Mouse (Mus musculus) telencephalon, adult 2 months (tissue): ENCODE measurements around the gene Zic3.

Experiments
- DNase-seq: peaks from one replicate; pipeline ENCODE4 v3.0.0-alpha.2; 2011; ENCODE audit warnings: low read depth, low spot score

The Zic3 gene

DNA sequence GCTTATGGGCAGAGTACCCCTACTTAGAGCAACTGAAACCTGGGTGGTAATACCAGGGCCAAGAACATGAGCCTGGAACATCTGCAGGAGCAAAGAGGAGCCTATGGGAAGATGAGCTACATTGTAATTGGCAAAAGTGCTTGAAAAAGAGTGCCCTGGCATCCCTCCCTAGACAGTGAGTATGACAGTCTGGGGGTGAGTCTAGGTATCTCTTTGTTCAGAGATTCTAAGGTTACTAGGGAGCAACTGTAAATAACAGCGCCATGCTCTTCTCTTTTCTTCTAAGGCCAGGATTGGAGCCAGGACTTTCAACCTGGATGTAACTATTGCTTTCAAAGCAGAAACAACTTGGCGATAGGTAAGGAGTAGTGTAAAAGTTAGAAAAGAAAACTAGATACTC lies at the start of gene Zic3:
Gene Zic3, plus strand, starts transcription at position 301 of the 400 bp plus-strand sequence.
- DNase-seq = no peak

DNA sequence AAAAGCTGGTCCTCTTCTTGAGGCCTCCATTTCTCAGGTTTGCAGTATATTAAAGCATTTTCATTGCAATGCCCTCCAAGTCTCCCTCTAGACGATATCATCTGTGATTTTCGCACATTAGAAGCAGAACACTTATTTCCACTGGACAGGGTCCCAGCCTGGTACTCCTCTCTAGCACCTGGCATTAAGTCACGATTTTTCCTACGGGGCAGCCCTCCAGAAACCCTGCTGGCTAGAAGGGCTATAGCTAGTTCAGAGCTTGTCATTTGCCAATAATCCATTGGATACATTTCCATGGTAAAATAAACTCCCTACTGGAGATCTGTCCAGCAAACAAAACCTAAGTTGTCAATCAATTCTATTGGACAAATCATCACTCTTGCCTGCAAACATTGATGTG lies 40.1 kb upstream of the Zic3 start:
- DNase-seq = no peak

DNA sequence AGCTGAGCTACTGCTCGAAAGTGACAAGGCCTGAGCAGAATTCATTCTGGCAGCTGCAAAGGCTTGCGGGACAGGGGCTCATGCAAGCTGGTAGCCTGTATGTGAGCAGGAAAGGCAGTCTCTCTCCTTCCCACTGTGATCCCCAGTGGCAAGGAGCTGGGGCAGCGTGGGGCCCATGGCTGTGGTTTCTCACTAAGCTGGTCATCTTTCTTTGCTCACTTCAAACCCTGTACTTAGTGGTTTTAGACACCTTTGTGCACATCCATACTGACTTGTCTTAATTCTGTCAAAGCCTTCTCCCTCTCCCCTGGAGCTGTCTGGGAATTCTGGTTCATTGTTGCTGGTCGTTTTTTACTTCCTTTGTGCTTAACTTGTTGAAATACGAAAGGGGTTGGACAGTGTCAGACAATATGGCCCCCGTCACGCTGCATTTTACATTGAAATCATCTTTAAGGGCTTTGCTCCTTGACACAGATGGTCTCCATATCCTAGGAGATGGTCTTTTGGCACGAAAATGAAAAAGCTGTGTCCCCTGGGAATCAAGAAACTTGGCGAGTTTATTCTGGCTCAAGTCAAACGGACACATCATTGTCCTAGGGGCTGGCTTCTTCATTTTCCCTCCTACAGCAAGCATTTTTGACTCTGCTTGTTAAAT lies 34.9 kb upstream of the Zic3 start:
- DNase-seq = no peak

DNA sequence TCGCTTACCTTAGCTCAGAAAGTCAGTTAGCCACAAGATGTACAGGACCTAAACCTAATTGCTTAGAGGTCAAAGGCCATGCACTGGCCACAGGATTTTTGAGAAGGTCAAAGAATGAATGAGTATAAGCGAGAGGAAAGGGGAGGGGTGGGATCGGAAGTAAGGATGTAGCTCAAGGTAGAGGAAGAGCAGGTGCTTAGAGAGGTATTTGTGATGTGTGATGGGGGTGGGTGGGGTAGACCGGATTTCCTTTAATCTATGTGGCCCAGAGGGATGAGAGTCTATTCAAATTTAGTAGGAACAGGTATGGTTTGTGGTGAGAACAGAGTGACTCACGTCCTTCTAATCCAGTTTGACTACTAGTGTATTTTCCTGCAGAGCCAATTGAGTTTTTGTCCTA lies 9.1 kb upstream of the Zic3 start:
- no peak for DNase-seq

DNA sequence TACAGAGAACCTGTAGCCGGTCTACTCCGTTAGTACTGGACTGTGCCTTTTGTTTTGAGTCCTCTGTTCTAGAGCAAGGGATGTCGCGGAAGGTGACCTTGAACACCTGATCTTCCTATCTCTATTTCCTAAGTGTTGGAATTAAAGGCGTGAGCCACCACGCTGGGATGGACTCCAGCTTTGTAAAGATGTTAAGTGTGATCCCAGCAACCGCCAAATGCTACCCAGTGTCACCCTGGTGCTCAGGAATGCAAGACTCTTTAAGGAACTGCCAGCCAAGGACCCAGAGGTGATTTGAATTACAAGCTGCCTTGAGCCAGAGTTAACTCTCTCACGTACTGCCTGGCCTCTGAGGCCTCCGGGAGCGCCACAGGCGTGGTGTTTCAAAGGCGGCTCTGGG lies 8.4 kb upstream of the Zic3 start:
- DNase-seq = no peak

DNA sequence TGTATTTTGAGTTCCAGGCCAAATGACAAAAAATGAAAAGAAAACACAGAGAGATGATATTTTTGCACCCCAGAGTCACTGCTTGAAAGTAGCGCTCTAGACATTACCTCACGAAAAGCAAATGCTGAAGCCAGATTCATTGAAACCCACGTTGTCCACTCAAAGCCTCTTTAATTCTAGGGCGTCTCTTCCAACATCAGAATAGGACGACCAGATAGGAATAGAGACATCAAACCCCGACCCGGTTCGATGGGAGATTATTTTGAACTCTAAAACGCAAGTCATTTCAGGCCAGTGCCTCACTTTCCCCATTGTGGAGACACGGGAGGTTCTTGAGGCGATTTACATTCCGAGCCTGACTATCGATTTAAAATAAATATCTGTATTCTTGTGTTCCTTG lies 7.7 kb upstream of the Zic3 start:
- no peak for DNase-seq

DNA sequence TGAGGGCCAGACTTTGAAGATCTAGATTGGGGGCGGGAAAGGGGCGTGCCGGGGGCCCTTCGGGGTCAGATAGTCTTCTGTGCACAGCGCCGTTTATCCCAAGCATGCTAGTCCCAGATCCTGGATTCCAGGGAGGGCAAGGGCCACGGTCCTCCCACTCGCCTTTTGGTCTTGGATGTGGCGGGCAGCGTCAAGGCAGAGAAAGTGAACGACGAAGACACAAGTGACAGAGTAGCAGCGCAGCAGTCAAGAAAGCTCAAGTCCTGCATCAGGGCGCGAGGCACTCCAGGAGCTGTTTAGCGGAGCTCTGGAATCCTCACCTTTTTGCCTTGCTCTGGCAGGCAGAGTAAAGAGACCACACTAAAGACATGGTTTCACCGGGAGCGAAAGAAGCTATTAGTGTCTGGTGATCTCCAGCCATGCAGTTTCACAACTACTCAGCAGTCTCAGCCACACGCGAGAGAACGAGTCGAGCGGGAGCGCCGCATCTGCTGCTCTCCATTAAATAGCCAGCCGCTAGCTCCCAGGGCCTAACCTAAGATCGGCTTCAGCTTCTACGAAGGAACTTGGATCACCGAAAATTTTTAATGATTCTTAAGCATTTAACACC lies 7.1 kb upstream of the Zic3 start:
- no peak for DNase-seq

DNA sequence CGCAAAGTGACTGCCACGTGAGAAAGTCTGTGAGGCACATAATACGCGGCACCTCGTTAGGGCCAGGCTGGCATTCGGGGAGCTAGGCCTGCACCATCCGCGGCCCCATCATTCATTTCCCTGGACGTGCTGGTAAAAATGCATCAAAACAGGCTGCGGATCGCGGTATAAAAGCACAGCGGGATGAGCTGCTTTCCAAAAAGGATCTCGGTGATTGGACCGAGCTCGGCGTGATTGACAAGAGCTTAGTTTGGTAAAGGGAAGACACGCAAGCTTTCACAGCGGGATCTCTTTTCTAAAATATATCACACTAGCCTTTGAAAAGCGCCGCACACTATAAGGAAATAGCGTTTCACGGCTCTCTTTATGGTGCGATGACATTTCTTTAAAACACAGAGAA lies 3.8 kb upstream of the Zic3 start:
- no peak for DNase-seq

DNA sequence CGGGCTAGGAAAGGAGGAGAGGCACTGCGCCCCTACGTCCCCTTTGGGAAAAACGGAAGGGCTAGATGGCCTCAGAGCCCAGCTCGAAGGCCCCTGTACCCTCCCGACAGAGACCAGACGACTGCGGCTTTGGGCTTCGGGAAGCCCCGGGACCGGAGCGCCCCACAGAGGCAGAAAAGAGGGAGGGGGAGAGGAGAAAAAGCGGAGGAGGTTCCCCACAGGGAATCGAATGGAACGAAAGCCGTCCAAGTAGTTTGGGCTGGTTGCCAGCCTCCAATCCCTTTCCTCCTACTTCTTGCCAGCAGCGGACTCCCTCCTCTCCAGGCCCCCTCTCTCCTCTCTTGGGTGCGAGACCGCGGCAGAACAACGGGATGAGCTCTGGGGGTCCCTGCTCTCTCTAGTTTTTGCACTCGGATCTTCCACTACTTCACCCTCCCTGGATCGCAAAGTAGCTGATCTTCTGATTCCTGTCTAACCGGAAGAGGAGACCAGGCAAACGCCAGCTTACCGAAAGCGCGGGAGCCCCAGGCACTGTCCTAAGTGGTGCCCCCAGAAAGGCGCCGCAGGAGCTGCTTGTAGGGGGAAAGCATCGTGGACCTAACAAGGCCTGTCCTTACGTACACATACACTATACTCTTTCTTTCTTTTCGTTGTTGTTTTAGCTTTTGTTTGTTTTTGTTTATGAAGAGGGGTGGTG lies 3.1 kb upstream of the Zic3 start:
- no peak for DNase-seq

DNA sequence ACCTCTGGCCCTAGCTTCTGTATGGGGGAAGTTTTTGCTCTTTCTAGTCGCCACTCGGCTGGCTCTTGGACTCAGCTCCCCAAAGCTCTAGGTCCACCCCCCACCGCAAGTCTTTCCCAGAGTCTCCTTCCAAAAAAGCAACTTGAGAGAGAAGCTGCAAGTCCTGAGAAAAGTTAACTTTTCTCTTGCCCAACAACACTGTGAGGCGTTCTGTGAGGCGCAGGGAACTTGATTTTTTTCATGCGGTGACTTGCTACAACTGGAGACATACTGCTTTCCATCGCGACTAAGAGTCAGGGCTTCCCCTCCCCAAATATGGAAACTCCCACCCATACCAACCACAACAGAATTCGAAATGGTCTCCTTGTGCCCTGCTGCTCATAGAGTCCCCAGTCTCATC lies 5.1 kb downstream of the Zic3 start:
- no peak for DNase-seq

DNA sequence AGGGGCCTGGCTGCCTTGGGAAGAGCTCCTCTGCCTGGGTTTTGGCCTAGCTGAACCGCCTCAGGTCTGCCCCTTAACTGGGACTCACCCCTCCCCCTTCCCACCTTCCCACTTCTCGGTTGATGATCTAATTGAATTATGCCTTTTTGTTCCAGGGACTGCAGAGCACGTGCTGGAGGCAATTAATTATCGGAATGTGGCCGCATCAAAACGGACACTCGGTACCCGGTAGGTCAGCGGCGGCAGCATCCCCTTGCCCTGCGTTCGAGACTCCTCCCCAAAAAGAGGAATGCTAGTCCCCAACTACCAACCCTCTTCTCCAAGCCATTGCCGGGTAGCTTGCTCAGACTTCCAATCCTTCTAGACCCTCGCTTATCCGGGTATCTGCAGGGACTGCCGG lies 5.6 kb downstream of the Zic3 start:
- no peak for DNase-seq

DNA sequence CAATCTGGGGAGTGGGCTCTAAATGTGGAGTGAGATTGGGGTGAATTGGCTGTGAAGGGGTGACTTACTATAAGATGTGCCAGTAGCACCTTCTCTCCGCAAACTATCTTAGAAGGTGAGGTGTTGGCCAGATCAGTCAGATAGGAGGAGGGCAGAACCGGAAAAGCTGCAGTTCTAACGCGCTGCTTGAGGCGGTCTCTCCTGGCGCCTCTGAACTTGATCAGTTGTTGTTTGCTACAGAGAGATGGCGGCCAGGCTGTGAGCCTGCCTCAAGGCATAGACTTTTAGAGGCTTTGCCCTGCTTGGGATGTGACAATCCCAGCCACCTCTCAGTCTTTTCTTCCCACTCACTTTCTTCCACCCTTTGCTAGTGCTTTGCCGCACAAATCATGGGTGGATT lies 6.4 kb downstream of the Zic3 start:
- DNase-seq = no peak

DNA sequence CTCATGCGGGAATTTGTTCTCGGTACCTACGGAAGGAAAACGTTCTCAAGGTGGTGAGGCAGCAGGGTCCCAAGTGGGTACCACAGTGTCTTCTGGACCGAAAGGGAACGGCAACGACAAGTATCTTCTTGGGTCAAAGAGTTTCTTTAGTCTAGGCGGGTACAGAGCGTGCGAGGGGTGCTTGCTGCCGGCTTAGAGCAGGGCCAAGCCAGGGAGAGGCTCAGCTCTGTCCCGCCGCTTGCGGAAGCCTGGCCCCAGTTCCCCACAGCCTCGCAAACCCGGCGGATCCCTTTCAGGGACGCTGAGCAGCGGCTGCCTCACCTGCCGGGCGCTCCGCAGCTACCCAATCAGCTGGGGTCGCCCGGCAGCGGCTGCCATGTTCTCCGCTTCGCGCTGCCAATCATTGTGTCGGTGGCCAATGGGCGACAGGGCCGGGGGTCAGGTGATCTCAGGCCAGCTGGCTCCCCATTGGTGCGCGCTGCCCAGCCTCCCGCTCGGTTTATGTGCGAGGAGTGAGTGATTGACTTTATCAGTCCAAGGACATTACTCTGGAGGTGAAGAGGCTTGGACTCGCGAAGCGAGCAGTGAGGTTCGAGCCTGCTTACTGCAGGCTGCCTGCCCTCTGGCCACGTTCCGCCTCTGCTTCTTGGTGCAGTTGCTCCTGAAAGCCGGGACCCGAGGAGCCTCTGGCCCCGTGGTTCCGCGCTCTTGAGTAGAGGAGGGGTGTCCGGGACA lies 7.8 kb downstream of the Zic3 start:
- no peak for DNase-seq

DNA sequence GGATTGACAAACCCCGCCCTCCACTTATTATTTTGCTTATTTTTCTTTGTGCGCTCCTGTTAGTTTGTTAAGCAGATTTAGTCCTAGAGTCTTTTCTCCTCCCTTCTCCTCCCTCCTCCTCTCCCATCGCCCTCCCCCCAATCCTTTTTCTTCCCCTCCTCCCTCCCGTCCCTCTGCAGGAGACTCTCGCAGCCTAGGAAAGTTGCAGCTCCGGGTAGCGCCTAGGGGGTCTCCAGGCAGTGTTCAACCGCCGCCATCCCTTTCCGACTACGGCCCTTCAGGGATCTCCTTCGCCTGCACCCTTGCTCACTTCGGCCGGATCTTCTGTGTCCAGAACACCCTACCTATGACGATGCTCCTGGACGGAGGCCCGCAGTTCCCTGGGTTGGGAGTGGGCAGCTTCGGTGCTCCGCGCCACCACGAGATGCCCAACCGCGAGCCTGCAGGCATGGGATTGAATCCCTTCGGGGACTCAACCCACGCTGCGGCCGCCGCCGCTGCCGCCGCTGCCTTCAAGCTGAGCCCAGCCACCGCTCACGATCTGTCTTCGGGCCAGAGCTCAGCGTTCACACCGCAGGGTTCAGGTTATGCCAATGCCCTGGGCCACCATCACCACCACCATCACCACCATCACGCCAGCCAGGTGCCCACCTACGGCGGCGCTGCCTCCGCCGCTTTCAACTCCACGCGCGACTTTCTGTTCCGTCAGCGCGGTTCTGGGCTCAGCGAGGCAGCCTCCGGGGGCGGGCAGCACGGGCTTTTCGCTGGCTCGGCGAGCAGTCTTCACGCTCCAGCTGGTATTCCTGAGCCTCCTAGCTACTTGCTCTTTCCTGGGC lies 8.6 kb downstream of the Zic3 start:
- DNase-seq = no peak

DNA sequence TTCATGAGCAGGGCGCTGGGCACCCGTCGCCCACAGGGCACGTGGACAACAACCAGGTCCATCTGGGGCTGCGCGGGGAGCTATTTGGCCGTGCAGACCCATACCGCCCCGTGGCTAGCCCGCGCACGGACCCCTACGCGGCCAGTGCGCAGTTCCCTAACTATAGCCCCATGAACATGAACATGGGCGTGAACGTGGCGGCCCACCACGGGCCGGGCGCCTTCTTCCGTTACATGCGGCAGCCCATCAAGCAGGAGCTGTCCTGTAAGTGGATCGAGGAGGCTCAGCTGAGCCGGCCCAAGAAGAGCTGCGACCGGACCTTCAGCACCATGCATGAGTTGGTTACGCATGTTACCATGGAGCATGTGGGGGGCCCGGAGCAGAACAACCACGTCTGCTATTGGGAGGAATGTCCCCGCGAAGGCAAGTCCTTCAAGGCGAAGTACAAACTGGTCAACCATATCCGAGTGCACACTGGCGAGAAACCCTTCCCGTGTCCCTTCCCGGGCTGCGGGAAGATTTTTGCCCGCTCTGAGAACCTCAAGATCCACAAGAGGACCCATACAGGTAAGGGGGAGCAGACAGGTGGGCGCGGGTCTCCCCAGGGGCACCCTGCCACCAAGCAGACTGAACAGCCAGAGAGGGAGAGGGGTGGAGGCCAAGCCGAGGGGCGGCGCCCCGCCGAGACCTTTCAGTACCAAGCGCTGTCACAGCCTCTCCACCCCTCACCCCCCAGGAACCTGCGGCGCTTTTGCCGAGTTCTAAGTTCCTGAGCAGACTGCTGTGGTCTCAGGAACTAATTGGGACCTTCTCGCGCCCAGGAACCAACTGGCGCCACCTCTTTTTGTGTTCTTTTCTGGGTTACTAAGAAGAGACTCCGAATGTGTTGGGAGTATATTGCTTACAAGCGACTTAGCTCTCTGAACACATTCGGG lies 9.4 kb downstream of the Zic3 start:
- no peak for DNase-seq

DNA sequence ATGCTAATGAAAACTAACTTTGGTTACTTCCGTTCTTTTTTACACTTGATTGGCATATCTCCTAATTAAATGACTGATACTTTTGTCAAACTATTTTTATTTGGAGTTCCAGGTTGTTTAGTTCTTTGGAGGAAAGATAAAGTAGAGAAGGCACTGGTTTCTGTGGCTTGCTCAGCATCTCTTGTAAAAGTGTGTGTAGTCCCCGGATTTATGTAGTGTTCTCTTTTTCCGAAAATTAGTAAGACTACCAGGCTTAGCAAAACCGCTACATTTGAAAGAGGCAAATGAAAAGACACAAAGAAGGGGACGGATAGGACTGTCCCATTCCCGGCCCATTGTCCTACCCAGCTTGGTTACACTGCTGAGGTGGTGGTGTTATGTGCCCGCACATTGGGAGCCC lies 10.1 kb downstream of the Zic3 start:
- DNase-seq = no peak

DNA sequence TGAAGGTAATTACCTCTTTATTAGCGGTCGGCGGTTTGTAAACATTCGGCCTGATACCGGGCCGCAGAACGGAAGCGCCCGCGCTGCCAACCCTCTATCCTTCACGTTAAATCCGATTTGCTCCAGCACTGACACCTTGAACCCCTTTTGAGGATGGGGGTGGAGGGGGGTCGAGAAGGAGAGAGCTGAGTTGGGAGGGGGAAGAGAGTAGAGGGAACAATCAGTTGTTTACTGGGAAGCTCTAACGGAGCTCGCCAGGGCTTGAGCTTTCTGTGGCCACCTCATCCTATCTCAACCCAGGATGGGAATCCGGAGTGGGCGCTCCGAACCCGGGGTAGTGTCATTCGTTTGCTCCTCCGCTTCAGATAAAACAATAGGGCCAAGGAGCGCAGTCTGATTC lies 11.0 kb downstream of the Zic3 start:
- no peak for DNase-seq

DNA sequence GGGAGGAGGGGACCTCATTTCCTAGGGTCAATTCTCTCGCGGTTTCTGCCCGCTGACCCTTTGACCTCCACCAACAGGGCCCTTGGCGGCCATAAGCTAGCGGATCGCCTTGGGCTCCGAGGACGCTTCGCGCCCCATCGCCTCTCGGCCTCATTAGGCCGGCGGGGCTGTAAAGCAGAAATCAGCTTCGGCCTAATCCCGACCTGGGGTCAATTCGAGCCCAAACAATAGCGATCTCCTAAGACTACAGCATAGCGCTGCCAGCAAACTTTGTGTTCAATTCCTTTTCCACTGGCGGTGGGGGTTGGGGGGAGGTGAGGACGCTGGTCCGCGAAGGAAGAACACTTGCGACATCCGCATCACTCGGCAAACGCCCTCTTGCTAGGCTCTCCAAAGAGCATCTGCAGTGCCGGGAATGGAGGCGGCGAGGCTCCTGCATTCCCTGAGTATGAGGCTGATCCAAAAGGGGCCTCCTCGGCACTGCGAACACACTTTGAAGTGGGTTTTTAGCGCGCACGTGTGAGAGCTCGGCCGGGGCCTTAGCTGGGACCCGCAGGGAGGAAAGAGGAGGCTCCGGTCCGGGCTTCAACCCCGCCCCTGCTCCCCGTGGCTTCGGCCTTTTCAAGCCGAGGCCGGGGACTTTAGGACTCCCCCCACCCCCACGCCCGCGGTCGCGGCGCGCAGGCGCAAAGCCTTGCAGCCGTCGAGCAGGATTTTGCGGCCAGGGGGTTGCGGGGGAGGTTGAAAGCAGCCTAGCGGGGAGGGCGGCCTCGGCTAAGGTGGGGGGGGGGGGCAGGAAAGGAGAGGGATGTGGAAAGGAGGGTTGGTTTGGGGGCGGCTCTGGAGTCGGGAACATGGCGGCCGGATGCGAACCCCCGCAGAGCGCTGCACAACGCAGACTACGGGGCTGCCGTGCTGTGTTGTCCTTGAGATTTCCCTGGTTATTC lies 15.8 kb downstream of the Zic3 start:
- no peak for DNase-seq

DNA sequence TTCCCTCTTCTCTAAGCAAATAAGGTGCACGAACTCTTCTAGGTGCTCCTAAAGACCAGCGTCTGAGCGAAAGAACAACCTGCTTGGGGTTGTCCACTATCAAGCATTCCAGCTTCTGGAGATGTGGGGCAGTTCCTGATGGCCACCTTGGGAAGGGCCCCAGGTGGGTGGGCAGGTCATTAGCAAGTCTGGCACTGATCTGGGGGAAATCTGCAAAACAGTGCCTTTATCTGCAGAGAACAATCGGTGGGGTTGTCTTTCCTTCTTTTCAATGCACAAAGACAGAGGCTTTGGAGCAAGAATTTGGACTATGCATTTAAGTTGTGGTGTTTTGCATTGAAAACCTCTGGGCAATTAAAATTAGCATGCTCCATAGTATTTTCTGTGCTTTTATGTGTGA lies 17.2 kb downstream of the Zic3 start:
- no peak for DNase-seq
